Mouse (Mus musculus) stomach, embryonic 15.5 days (tissue): Measurements from ENCODE around the gene Cnn3. TPM values are rescaled to one million over a fixed set of nuclear protein-coding genes. Genes with fewer than 3 reads are reported as not detected.

ENCODE experiments used
- ATAC-seq: fragments of 200-750 bp; cut with Nextera tagmentation; 2 replicates; pipeline ENCODE4 v1.8.0; 2017; ENCODE audit warnings: low read depth, moderate number of reproducible peaks, moderate TSS enrichment; ENCODE audit not compliant: insufficient read depth, low FRiP score
- H3K27ac ChIP-seq: fragments of 300-500 bp; sonication (generic); 2 replicates; pipeline ENCODE4 v1.5.1; 2015; ENCODE audit warnings: mild to moderate bottlenecking, inconsistent platforms
- H3K27me3 ChIP-seq: fragments of 300-500 bp; sonication (generic); replicated peaks from 2 replicates; pipeline ENCODE4 v1.6.1; 2015; ENCODE audit warnings: inconsistent platforms
- H3K36me3 ChIP-seq: fragments of 300-500 bp; sonication (generic); 2 replicates; pipeline ENCODE4 v1.6.1; 2015; ENCODE audit warnings: inconsistent platforms
- H3K4me1 ChIP-seq: fragments of 300-500 bp; sonication (generic); 2 replicates; pipeline ENCODE4 v1.6.1; 2015; ENCODE audit warnings: inconsistent platforms
- H3K4me2 ChIP-seq: fragments of 300-500 bp; sonication (generic); 2 replicates; pipeline ENCODE4 v1.6.1; 2015; ENCODE audit warnings: mild to moderate bottlenecking, inconsistent platforms
- H3K4me3 ChIP-seq: fragments of 300-500 bp; sonication (generic); replicated peaks from 2 replicates; pipeline ENCODE4 v1.5.1; 2015; ENCODE audit warnings: inconsistent platforms
- H3K9ac ChIP-seq: fragments of 300-500 bp; sonication (generic); 2 replicates; pipeline ENCODE4 v1.6.1; 2015; ENCODE audit warnings: inconsistent platforms
- H3K9me3 ChIP-seq: fragments of 300-500 bp; sonication (generic); 2 replicates; pipeline ENCODE4 v1.6.1; 2016; ENCODE audit warnings: inconsistent platforms
- WGBS: fragments of 180-500 bp; shearing (Covaris S2); methylation state at CpG from one replicate; pipeline ENCODE4 v1.1.7; 2015; 5-methylcytosine and 5-hydroxymethylcytosine counted together
- polyA plus RNA-seq: library from polyadenylated mRNA; unstranded; fragments of >200 nt; fragmentation: Nextera tagmentation; extraction: Ambion mirVana; gene quantifications from 2 replicates; pipeline ENCODE4 v1.2.1, GENCODE M21; 2015

Gene Cnn3
- polyA plus RNA-seq, 1 experiment from 2014 or later = 525 TPM

DNA sequence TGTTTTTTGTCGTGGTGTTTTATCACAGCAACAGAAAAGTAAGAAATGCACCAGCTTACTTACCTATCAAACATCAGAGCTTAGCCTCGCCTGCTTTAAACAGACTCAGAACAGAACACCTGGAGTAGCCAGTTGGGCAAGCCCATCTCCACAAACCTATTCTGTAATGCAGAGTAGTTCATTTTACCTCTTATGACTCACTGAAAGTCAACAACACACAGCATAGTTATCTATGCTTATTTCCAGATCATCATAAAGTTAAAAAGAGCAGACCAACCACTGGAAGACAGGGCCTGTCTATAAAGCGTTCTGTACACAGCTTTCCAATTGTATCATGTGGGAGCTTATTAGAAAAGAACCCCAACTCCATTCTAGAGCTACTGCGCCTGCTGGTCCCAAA is 24.9 kb upstream of the Cnn3 start:
- Histone ChIP-seq H3K4me3 (no peak overlapping the region), H3K27me3 (no peaks in the 10 kb centered on the region), H3K4me1 (no peaks in the 10 kb centered on the region), H3K9ac (no peak overlapping the region), H3K27ac (no peak overlapping the region), H3K9me3 (no peaks in the 10 kb centered on the region), H3K36me3 (no peaks in the 10 kb centered on the region), H3K4me2 (no peak overlapping the region)
- 64% methylated on average over 4 of the region's 4 CpGs for WGBS
- ATAC-seq = no peak

DNA sequence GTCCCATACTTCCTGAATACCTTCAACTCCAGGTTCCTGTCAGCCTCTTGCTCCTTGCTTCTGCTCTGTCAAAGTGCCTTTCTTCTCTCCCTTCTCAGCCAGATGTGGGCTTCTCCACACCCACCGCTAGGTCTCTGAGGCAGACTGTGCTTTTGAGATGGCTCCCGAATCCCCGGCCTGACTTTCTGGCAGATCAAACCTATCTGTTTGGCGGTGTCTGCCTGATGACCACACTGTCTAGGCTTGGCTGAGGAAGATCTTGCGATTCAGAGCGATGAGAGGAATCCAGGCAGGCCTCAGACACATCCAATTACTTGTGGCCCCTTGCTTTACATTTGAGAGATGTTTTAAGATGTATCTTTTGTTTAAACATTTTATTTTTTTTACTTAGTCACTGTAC is 24.2 kb upstream of the Cnn3 start:
- H3K9ac ChIP-seq = no peak overlapping the region
- H3K9me3 ChIP-seq = no peaks in the 10 kb centered on the region
- 78% methylated on average over 6 of the region's 6 CpGs for WGBS
- no peak overlapping the region for H3K4me2 ChIP-seq
- ATAC-seq = no peak
- no peaks in the 10 kb centered on the region for H3K27me3 ChIP-seq
- H3K36me3 ChIP-seq = no peaks in the 10 kb centered on the region
- no peak overlapping the region for H3K27ac ChIP-seq
- H3K4me1 ChIP-seq = no peaks in the 10 kb centered on the region
- H3K4me3 ChIP-seq = no peak overlapping the region

DNA sequence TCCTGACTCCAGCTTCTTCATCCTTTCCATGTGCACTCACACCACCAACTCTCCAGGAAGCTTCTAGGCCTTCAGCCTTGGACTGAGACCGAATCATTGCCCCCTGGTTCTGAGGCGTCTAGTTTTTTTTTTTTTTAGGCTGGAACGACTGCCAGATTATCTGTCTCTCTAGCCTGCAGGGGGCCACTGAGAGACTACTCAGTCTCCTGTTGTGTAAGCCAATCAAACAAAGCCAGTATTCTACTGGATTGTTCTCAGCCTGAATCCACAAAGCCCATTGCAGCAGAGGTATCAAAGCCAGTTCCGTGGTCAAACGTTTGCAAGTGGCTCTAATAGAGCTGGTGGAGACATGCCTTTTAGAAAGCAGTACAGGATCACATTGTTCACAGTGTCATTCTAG is 22.8 kb upstream of the Cnn3 start:
- H3K4me3 ChIP-seq = no peak overlapping the region
- H3K36me3 ChIP-seq = no peaks in the 10 kb centered on the region
- H3K27ac ChIP-seq = no peak overlapping the region
- WGBS = 58% methylated on average over 5 of the region's 5 CpGs
- H3K4me1 ChIP-seq = 0 out of 2 replicates have a peak, but pooled peaks cover 6% of the 10 kb centered on the region
- no peaks in the 10 kb centered on the region for H3K27me3 ChIP-seq
- H3K9ac ChIP-seq = no peak overlapping the region
- ATAC-seq = no peak
- H3K4me2 ChIP-seq = no peak overlapping the region
- no peaks in the 10 kb centered on the region for H3K9me3 ChIP-seq

DNA sequence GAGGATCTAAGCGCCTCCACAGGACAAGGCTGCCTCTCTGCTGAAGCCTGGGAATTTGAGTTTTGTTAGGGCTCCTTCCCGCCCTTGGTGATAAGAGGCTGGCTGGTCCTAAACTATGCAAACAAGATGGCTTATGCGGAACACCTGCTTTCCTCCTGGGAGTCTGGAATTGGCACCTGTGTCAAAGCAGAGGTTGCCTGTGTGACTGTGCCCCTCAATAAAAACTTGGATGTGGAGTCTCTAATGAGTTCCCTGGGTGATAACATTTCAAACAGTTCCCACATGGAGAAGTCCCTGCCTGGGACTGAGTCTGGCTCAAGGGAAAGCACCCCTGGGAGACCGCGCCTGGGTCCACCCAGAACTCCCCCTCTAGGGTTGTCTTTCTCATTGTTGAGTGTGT is 21.2 kb upstream of the Cnn3 start:
- Histone ChIP-seq H3K9me3 (no peaks in the 10 kb centered on the region), H3K4me1 (0 out of 2 replicates have a peak, but pooled peaks cover 6% of the 10 kb centered on the region), H3K27ac (no peak overlapping the region), H3K9ac (no peak overlapping the region), H3K4me2 (no peak overlapping the region), H3K36me3 (no peaks in the 10 kb centered on the region), H3K4me3 (no peak overlapping the region), H3K27me3 (no peaks in the 10 kb centered on the region)
- peak; percentile 63; the same call in 1 of the 2 replicates for ATAC-seq
- 67% methylated on average over 5 of the region's 5 CpGs for WGBS

DNA sequence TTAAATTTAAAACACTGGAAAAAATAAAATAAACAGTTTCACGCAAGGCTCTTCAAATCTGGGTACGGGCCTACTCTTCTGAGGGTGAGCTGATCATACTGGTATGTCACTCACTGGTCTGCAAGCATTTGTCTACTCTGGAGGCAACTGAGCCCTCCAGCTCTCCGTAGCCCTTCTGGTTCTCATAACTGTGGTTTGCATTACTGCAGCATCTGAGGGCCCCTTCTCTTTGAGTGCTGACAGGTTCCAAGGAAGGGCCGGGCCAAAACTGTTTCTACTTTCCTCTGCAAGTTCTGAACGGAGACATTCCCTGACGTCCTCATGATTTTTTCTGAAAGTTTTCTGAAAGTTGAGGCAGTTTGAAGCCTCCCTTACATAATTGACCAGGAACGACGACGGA is 18.9 kb upstream of the Cnn3 start:
- H3K9me3 ChIP-seq = no peaks in the 10 kb centered on the region
- H3K9ac ChIP-seq = no peak overlapping the region
- 58% methylated on average over 9 of the region's 9 CpGs for WGBS
- H3K36me3 ChIP-seq = no peaks in the 10 kb centered on the region
- no peak overlapping the region for H3K27ac ChIP-seq
- 0 out of 2 replicates have a peak, but pooled peaks cover 6% of the 10 kb centered on the region for H3K4me1 ChIP-seq
- no peaks in the 10 kb centered on the region for H3K27me3 ChIP-seq
- H3K4me3 ChIP-seq = no peak overlapping the region
- ATAC-seq = no peak
- no peak overlapping the region for H3K4me2 ChIP-seq

DNA sequence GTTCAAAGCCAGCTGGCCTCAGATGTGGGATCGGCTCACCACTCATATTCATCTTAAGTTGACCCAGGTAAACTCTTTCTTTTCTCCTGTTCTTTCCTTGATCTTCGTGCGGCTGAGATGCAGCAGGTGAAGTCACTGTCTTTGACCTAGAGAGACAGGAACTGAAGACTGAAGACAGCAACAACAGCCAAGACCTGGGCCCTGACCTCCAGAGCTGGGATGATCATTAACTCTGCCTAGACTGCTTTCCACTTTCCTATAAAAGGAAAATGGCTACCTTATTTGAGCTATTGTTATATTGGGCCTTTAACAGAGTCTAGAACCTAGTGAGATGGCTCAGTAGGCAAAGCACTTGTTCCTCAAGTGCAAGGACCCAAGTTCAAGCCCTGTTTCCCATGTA is 17.9 kb upstream of the Cnn3 start:
- Histone ChIP-seq H3K4me2 (no peak overlapping the region), H3K27ac (no peak overlapping the region), H3K36me3 (no peaks in the 10 kb centered on the region), H3K9me3 (no peaks in the 10 kb centered on the region), H3K27me3 (no peaks in the 10 kb centered on the region), H3K9ac (no peak overlapping the region), H3K4me3 (no peak overlapping the region), H3K4me1 (0 out of 2 replicates have a peak, but pooled peaks cover 6% of the 10 kb centered on the region)
- 79% methylated on average over 3 of the region's 3 CpGs for WGBS
- ATAC-seq = no peak

DNA sequence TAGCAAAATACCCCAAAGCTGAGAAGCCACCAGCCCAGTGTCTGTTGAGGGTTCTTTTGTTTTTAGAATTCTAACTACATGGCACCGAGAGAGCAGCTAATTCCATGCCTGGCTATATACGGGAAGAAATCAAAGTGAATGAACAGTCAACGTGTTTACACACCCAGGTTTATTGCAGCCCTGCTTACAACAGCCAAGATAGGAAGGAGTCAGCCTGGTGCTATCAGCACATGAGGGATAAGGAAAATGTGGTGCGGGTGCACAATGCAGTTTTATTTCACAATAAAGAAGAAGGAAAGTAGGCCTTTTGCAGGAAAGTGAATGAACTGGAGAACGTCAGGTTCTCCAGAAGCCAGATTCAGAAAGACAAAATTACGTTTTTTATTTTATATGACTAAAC is 14.8 kb upstream of the Cnn3 start:
- Histone ChIP-seq H3K27me3 (no peaks in the 10 kb centered on the region), H3K9me3 (no peaks in the 10 kb centered on the region), H3K4me2 (no peak overlapping the region), H3K4me3 (no peak overlapping the region), H3K27ac (no peak overlapping the region), H3K36me3 (no peaks in the 10 kb centered on the region), H3K9ac (no peak overlapping the region), H3K4me1 (0 out of 2 replicates have a peak, but pooled peaks cover 6% of the 10 kb centered on the region)
- WGBS = 52% methylated on average over 6 of the region's 6 CpGs
- no peak for ATAC-seq

DNA sequence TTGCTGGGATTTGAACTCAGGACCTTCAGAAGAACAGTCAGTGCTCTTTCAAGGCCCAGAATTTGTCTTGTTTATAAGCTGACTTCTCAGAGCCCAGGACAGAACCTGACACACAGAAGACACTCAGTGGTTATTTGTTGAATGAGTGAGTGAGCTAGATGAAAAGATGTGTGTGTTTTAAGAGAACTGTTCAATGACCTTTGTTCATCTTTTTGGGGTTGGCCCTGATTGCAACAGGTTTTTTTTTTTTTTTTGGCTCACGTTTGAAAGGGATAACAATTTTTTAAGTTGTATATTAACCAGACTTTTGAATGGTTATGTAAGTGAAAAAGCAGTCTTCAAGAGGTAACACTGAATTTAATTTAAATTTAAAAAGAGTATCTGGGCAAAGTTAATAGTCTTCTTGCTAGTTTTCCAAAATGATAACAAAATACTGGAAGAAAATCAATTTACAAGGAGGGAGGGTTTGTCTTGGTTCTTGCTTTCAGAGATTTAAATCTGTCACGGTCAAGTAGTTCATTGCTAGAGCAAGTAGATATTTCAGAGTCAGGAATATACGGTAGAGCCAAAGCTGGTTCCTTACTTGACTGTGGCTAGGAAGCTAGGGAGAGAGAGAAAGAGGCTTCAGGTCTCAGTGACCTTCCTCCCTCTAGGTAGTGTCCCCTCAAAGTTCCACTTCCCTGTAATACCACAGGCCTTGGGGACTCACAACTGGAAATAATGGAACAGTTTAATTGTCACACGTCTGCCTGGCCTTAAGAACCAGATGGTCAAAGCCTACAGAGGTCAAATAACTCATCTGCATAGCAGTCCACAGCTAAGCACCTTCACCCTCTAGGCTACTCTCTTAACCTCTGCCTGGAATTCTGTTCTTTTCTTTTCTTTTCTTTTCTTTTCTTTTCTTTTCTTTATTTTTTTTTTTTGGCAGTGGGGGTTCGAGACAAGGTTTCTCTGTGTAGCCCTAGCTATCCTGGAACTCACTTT is 9.8 kb upstream of the Cnn3 start:
- no peak for ATAC-seq
- 72% methylated on average over 5 of the region's 5 CpGs for WGBS
- 0 out of 2 replicates have a peak, but pooled peaks cover 3% of the 10 kb centered on the region for H3K4me1 ChIP-seq
- no peaks in the 10 kb centered on the region for H3K36me3 ChIP-seq
- H3K27ac ChIP-seq = no peak overlapping the region
- H3K27me3 ChIP-seq = no peaks in the 10 kb centered on the region
- no peaks in the 10 kb centered on the region for H3K9me3 ChIP-seq
- no peak overlapping the region for H3K4me2 ChIP-seq
- no peak overlapping the region for H3K9ac ChIP-seq
- no peak overlapping the region for H3K4me3 ChIP-seq

DNA sequence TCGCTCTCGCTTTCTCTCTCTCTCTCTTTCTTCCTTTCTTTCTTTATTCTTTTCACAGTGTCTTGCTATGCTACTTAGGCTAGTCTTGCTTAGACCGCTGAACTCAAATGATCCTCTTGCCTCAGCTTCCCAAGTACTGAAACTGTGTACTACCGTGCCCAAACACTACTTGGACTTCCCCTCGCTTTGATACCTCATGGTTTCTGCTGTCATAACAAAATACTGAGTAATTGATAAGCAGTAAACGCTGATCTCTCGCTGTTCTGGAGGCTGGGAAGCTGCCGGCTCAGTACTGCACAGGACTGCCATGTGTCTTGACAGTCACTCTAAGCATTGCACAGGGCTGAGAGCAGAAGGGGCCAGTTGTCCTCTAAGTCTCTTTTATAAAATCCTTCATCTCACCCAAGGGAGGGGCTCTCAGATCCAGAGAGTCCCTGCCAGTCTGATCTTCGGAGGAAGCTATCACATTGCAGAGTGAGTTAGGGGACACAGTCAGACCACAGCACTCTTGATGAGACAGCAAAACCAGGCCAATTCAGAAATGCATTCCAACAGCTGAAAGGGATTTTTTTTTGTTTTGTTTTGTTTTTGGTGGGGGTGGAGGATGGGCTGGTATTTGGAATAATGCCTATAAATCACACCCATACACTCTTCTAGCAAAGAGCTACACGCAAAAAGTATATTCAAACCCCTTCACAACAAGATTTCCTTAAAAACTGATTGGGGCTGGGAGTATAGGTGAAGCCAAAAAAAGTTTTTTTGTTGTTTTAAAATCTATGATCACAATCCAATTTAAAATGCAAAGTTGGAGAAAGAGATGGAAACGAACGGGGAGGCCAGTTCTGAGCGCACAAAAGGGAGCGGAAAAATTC is 8.7 kb upstream of the Cnn3 start:
- WGBS = 54% methylated on average over 14 of the region's 14 CpGs
- H3K27ac ChIP-seq = no peak overlapping the region

DNA sequence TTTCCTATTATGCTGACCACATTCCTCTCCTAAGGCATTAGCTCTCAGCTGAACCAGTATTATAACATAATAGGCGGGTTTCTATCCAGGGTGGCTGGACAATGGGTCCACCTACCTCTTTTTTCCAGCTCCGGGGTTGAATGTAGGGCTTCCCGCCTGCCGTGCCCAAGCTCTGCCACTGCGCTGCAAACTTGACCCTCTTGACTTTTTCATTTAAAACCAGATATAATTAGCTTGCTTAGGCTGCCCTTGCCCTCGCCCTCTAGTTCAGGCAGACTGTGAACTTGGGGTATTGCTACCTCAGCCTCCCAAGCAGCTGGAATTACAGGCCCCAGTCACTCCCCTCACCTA is 8.1 kb upstream of the Cnn3 start:
- no peaks in the 10 kb centered on the region for H3K9me3 ChIP-seq
- no peaks in the 10 kb centered on the region for H3K27me3 ChIP-seq
- H3K4me3 ChIP-seq = no peak overlapping the region
- no peak overlapping the region for H3K9ac ChIP-seq
- WGBS = 57% methylated on average over 6 of the region's 6 CpGs
- H3K27ac ChIP-seq = no peak overlapping the region
- H3K4me2 ChIP-seq = no peak overlapping the region
- ATAC-seq = no peak
- H3K4me1 ChIP-seq = 0 out of 2 replicates have a peak, but pooled peaks cover 3% of the 10 kb centered on the region
- no peaks in the 10 kb centered on the region for H3K36me3 ChIP-seq

More for the DNA sequence above, 8.7 kb upstream of the Cnn3 start:
- Histone ChIP-seq H3K9ac (no peak overlapping the region), H3K27me3 (no peaks in the 10 kb centered on the region), H3K4me2 (no peak overlapping the region; the same call in 1 of the 2 replicates), H3K9me3 (no peaks in the 10 kb centered on the region), H3K4me3 (no peak overlapping the region), H3K36me3 (no peaks in the 10 kb centered on the region), H3K4me1 (0 out of 2 replicates have a peak, but pooled peaks cover 3% of the 10 kb centered on the region)
- no peak for ATAC-seq

DNA sequence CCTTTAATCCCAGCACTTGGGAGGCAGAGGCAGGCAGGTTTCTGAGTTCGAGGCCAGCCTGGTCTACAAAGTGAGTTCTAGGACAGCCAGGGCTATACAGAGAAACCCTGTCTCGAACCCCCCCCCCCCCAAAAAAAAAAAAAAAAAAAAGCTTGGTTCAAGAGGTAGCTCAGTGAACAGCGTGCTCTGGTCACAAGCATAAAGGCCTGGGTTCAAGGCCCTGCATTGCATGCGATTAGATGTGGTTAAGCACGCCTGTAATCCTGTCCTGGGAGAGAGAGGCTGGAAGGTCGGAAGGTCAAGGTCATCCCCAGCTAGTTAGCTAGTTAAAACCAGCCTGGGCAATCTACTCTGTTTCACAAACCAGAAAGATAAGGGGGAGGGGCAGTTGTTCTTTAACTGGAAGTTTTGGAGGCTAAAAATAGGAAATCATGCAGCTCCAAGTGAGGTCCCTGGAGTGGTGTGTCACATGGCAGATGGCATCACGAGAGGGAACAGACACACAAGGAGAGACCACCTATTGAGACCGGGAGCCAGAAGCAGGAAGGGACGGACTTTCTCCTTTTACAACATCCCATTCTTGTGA is 7.4 kb upstream of the Cnn3 start:
- WGBS = 82% methylated on average over 9 of the region's 9 CpGs
- 0 out of 2 replicates have a peak, but pooled peaks cover 3% of the 10 kb centered on the region for H3K4me1 ChIP-seq
- ATAC-seq = no peak
- H3K4me3 ChIP-seq = no peak overlapping the region
- no peak overlapping the region for H3K27ac ChIP-seq
- no peaks in the 10 kb centered on the region for H3K27me3 ChIP-seq
- no peaks in the 10 kb centered on the region for H3K9me3 ChIP-seq
- no peak overlapping the region for H3K9ac ChIP-seq
- no peaks in the 10 kb centered on the region for H3K36me3 ChIP-seq
- no peak overlapping the region for H3K4me2 ChIP-seq
